ENCODE assay signal across 14 mouse cellular contexts in genomic region chr3:119712066-119712465, GRCm38 (mm10).
DNase-seq lines count a peak whose midpoint lies in the region; ATAC-seq lines count a peak whose summit lies in the region.
"Had no signal": no experiment of that assay in that cellular context is flagged by ENCODE, and none has a peak within 500 bp of the region (broad histone marks: within the 10 kb centered on the region; RNA-seq: fewer than 3 reads in every experiment).

No protein-coding gene starts in this region.

- no peaks in the 10 kb centered on the region for H3K36me3 ChIP-seq in embryonic facial prominence, embryonic 11.5 days (replicated peaks; ENCODE audit: control insufficient read depth, insufficient read depth, low read depth, low read length)
- H3K36me3 ChIP-seq in embryonic facial prominence, embryonic 10.5 days (replicated peaks): peaks cover 28% of the 10 kb centered on the region
- H3K36me3 ChIP-seq in kidney, embryonic 16.5 days (ENCODE audit: insufficient read depth, low read length): peaks cover 6% of the 10 kb centered on the region; the same call in 1 of the 2 replicates
- H3K36me3 ChIP-seq: lung, embryonic 15.5 days had no signal

- H3K27ac ChIP-seq in embryonic facial prominence, embryonic 11.5 days (replicated peaks; ENCODE audit: low read depth, low read length): no peak overlapping the region
- H3K27ac ChIP-seq in embryonic facial prominence, embryonic 10.5 days (replicated peaks): no peak overlapping the region
- H3K27ac ChIP-seq in kidney, embryonic 16.5 days (ENCODE audit: low read length): no peak overlapping the region
- H3K27ac ChIP-seq: kidney, postnatal 0 days; lung, embryonic 15.5 days had no signal

- no peaks in the 10 kb centered on the region for H3K9me3 ChIP-seq in embryonic facial prominence, embryonic 11.5 days (replicated peaks; ENCODE audit: control insufficient read depth, low read length)
- H3K9me3 ChIP-seq in embryonic facial prominence, embryonic 10.5 days: no peaks in the 10 kb centered on the region
- no peaks in the 10 kb centered on the region for H3K9me3 ChIP-seq in kidney, embryonic 16.5 days (ENCODE audit: low read length)
- H3K9me3 ChIP-seq: lung, embryonic 15.5 days had no signal

- no peaks in the 10 kb centered on the region for H3K27me3 ChIP-seq in embryonic facial prominence, embryonic 11.5 days (ENCODE audit: control insufficient read depth, insufficient read depth, low read length)
- no peaks in the 10 kb centered on the region for H3K27me3 ChIP-seq in embryonic facial prominence, embryonic 10.5 days (replicated peaks; ENCODE audit: low read depth, poor library complexity, severe bottlenecking)
- H3K27me3 ChIP-seq in kidney, embryonic 16.5 days (ENCODE audit: insufficient read depth, low read length): no peaks in the 10 kb centered on the region
- H3K27me3 ChIP-seq: lung, embryonic 15.5 days had no signal

- no peak overlapping the region for H3K9ac ChIP-seq in embryonic facial prominence, embryonic 11.5 days (replicated peaks; ENCODE audit: low read length)
- H3K9ac ChIP-seq in kidney, embryonic 16.5 days (replicated peaks; ENCODE audit: low read length): no peak overlapping the region
- H3K9ac ChIP-seq: lung, embryonic 15.5 days had no signal

- DNase-seq in embryonic facial prominence, embryonic 11.5 days (ENCODE audit: low spot score): no peak
- DNase-seq in embryonic facial prominence, embryonic 10.5 days (ENCODE audit: low spot score): no peak
- DNase-seq in kidney, postnatal 25 days: no peak
- peak; percentile 1 to 5 for DNase-seq in thymus, postnatal 36 days
- no peak for DNase-seq in thymus, postnatal 25 days
- no peak for DNase-seq in adrenal gland, postnatal 4 days (ENCODE audit: low spot score in 2 of 2)
- DNase-seq in thymus, postnatal 14 days: no peak
- DNase-seq: adrenal gland, adult 2 months; cerebellum, postnatal 10 days; heart, postnatal 36 days; layer of hippocampus, postnatal 36 days had no signal

- no peak overlapping the region for H3K4me3 ChIP-seq in embryonic facial prominence, embryonic 11.5 days (ENCODE audit: low read depth, low read length)
- H3K4me3 ChIP-seq in embryonic facial prominence, embryonic 10.5 days: no peak overlapping the region
- H3K4me3 ChIP-seq in kidney, embryonic 16.5 days (ENCODE audit: low read length): no peak overlapping the region
- H3K4me3 ChIP-seq: lung, embryonic 15.5 days had no signal

- no peak overlapping the region for H3K4me2 ChIP-seq in embryonic facial prominence, embryonic 11.5 days (ENCODE audit: low read depth, low read length)
- H3K4me2 ChIP-seq in kidney, embryonic 16.5 days (replicated peaks; ENCODE audit: low read depth, low read length): no peak overlapping the region
- H3K4me2 ChIP-seq: lung, embryonic 15.5 days had no signal

- peak; percentile 63; the same call in 1 of the 2 replicates for ATAC-seq in embryonic facial prominence, embryonic 11.5 days (replicated peaks; ENCODE audit: insufficient number of reproducible peaks, low FRiP score, low TSS enrichment, low read depth)
- ATAC-seq in kidney, embryonic 16.5 days (ENCODE audit: low FRiP score, low TSS enrichment): peak; percentile 57

- no peaks in the 10 kb centered on the region for H3K4me1 ChIP-seq in embryonic facial prominence, embryonic 11.5 days (ENCODE audit: control insufficient read depth, insufficient read depth, low read length)
- H3K4me1 ChIP-seq in embryonic facial prominence, embryonic 10.5 days: no peaks in the 10 kb centered on the region
- H3K4me1 ChIP-seq in kidney, embryonic 16.5 days (ENCODE audit: insufficient read depth, low read length): no peaks in the 10 kb centered on the region
- H3K4me1 ChIP-seq: lung, embryonic 15.5 days had no signal

- 95% methylated on average over 5 of the region's 5 CpGs for WGBS in embryonic facial prominence, embryonic 11.5 days
- WGBS in embryonic facial prominence, embryonic 10.5 days: 93% methylated on average over 5 of the region's 5 CpGs
- WGBS in kidney, embryonic 16.5 days: 95% methylated on average over 5 of the region's 5 CpGs

Comparison
In these comparisons a context has a peak if more than half of its experiments do, and no peak if none do; other contexts are left out.
1. DNase-seq: peak in thymus, postnatal 36 days (2 of 2); none in embryonic facial prominence, embryonic 11.5 days (single experiment), embryonic facial prominence, embryonic 10.5 days (single experiment), kidney, postnatal 25 days (0 of 2), thymus, postnatal 25 days (single experiment), adrenal gland, postnatal 4 days (0 of 2) and thymus, postnatal 14 days (single experiment).